16 mouse cellular contexts compared by ENCODE assay signal in the genomic region with DNA sequence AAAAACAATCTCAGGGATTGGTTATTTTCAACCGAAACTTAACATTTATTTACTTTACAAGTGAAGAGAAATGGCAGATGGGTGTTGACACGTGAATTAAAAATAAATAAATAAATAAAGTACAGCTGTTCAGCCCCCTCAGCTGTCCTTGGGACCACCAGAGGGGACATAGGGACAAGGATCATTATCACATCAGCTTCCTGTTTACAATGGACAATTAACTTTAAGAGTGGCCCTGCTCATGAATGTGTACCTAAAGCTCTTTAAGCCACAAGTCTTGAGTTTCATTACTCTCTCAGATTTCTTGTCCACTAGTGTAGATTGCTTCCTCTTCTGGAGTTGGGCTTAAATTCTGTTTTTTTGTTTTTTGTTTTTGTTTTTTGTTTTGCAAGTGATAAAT.
"Had no signal": no experiment of that assay in that cellular context is flagged by ENCODE, and none has a peak within 500 bp of the region (broad histone marks: within the 10 kb centered on the region; RNA-seq: fewer than 3 reads in every experiment).

No protein-coding gene starts in this region.

- DNase-seq: retina, postnatal 1 day; right cerebral cortex, adult 18-20 months; right cerebral cortex, postnatal 14 days; right cerebral cortex, postnatal 25 days; right cerebral cortex, postnatal 4 days; spleen, adult 18-20 months; thymus, adult 18-20 months; thymus, adult 2 months; thymus, postnatal 14 days; thymus, postnatal 25 days; thymus, postnatal 36 days; thymus, postnatal 4 days had no signal

- H3K4me2 ChIP-seq: neural tube, embryonic 13.5 days; neural tube, embryonic 15.5 days; stomach, embryonic 15.5 days had no signal

- H3K27me3 ChIP-seq: neural tube, embryonic 13.5 days; neural tube, embryonic 15.5 days; stomach, embryonic 15.5 days had no signal

- H3K27ac ChIP-seq: neural tube, embryonic 13.5 days; neural tube, embryonic 15.5 days; stomach, embryonic 15.5 days; stomach, postnatal 0 days had no signal

- H3K4me3 ChIP-seq: neural tube, embryonic 13.5 days; neural tube, embryonic 15.5 days; stomach, embryonic 15.5 days had no signal

- H3K36me3 ChIP-seq: neural tube, embryonic 13.5 days; neural tube, embryonic 15.5 days; stomach, embryonic 15.5 days had no signal

- H3K4me1 ChIP-seq: neural tube, embryonic 13.5 days; neural tube, embryonic 15.5 days; stomach, embryonic 15.5 days had no signal

- H3K9me3 ChIP-seq: neural tube, embryonic 13.5 days; neural tube, embryonic 15.5 days; stomach, embryonic 15.5 days had no signal

- H3K9ac ChIP-seq: neural tube, embryonic 13.5 days; neural tube, embryonic 15.5 days; stomach, embryonic 15.5 days had no signal
